Mouse (Mus musculus) lung, embryonic 15.5 days (tissue): ENCODE results near the gene Gm49486. TPM values are rescaled to one million over a fixed set of nuclear protein-coding genes. Genes with fewer than 3 reads are reported as not detected.

Source experiments
- ATAC-seq: fragments of 200-750 bp; cut with Nextera tagmentation; 2 replicates; pipeline ENCODE4 v1.8.0; 2017; ENCODE audit warnings: moderate number of reproducible peaks, borderline replicate concordance; ENCODE audit not compliant: low FRiP score, low TSS enrichment; ENCODE audit errors: extremely low read depth
- H3K27ac ChIP-seq: fragments of 300-500 bp; sonication (generic); 2 replicates; pipeline ENCODE4 v1.5.1; 2015; ENCODE audit warnings: moderate library complexity, mild to moderate bottlenecking, inconsistent platforms
- H3K27me3 ChIP-seq: fragments of 300-500 bp; sonication (generic); 2 replicates; pipeline ENCODE4 v1.6.1; 2015; ENCODE audit warnings: inconsistent platforms
- H3K36me3 ChIP-seq: fragments of 300-500 bp; sonication (generic); 2 replicates; pipeline ENCODE4 v1.6.1; 2015; ENCODE audit warnings: inconsistent platforms
- H3K4me1 ChIP-seq: fragments of 300-500 bp; sonication (generic); 2 replicates; pipeline ENCODE4 v1.6.1; 2015; ENCODE audit warnings: inconsistent platforms
- H3K4me2 ChIP-seq: fragments of 300-500 bp; sonication (generic); 2 replicates; pipeline ENCODE4 v1.6.1; 2015; ENCODE audit warnings: inconsistent platforms, mild to moderate bottlenecking, moderate library complexity
- H3K4me3 ChIP-seq: fragments of 300-500 bp; sonication (generic); 2 replicates; pipeline ENCODE4 v1.5.1; 2015; ENCODE audit warnings: mild to moderate bottlenecking, inconsistent platforms
- H3K9ac ChIP-seq: fragments of 300-500 bp; sonication (generic); 2 replicates; pipeline ENCODE4 v1.6.1; 2015; ENCODE audit warnings: inconsistent platforms
- H3K9me3 ChIP-seq: fragments of 300-500 bp; sonication (generic); 2 replicates; pipeline ENCODE4 v1.6.1; 2016; ENCODE audit warnings: inconsistent platforms
- WGBS: fragments of 180-500 bp; shearing (Covaris S2); methylation state at CpG from one replicate; pipeline ENCODE4 v1.1.7; 2015; 5-methylcytosine and 5-hydroxymethylcytosine counted together
- polyA plus RNA-seq: library from polyadenylated mRNA; unstranded; fragments of >200 nt; fragmentation: Nextera tagmentation; extraction: Ambion mirVana; gene quantifications from 2 replicates; pipeline ENCODE4 v1.2.1, GENCODE M21; 2015

The Gm49486 gene
- polyA plus RNA-seq, 1 experiment from 2014 or later: 0.46 TPM

- 31% methylated on average over 6 of the region's 6 CpGs for WGBS
- no peak for ATAC-seq
Observed at GRCm38 (mm10) chr15:79280209-79280608, 51.0 kb downstream of the Gm49486 start.

GRCm38 (mm10) chr15:79280850-79281249 is 51.7 kb downstream of the Gm49486 start:
- no peaks in the 10 kb centered on the region for H3K9me3 ChIP-seq
- H3K27ac ChIP-seq: peak overlapping the region; percentile 77
- H3K4me2 ChIP-seq: no peak overlapping the region
- no peaks in the 10 kb centered on the region for H3K27me3 ChIP-seq
- WGBS: 43% methylated on average over 5 of the region's 5 CpGs
- ATAC-seq: peak; percentile 12; the same call in 1 of the 2 replicates
- no peaks in the 10 kb centered on the region for H3K36me3 ChIP-seq
- H3K9ac ChIP-seq: no peak overlapping the region
- H3K4me1 ChIP-seq: peaks cover 16% of the 10 kb centered on the region; the same call in 1 of the 2 replicates
- H3K4me3 ChIP-seq: no peak overlapping the region

More at GRCm38 (mm10) chr15:79280209-79280608, 51.0 kb downstream of the Gm49486 start:
- Histone ChIP-seq H3K9ac (no peak overlapping the region), H3K27me3 (no peaks in the 10 kb centered on the region), H3K4me2 (no peak overlapping the region), H3K36me3 (no peaks in the 10 kb centered on the region), H3K4me3 (no peak overlapping the region), H3K27ac (no peak overlapping the region), H3K4me1 (peaks cover 12% of the 10 kb centered on the region; the same call in 1 of the 2 replicates), H3K9me3 (no peaks in the 10 kb centered on the region)

DNA sequence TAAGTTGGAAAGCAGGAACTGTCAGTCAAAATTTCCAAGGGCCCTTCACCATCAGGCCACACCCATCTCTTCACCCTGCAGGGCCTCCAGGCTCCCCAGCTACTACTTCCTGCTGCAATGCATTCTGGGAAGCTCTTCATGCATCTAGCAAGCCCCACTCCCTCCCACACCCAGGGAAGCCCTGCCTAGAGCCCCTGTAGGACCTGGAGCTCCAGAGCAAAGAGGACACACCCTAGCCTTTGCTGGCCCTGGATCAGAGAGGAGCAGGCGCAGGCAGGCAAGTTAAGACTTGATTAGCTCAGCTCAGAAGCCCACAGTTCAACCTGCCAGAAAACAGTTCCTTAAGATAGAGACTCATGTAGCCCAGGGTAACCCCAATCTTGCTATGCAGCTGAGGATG is 52.2 kb downstream of the Gm49486 start:
- H3K9me3 ChIP-seq: no peaks in the 10 kb centered on the region
- H3K4me1 ChIP-seq: peaks cover 16% of the 10 kb centered on the region; the same call in 1 of the 2 replicates
- WGBS: 50% methylated on average over 1 of the region's 1 CpGs
- no peaks in the 10 kb centered on the region for H3K27me3 ChIP-seq
- no peak overlapping the region for H3K9ac ChIP-seq
- peak; percentile 70 for ATAC-seq
- no peak overlapping the region for H3K4me3 ChIP-seq
- H3K36me3 ChIP-seq: no peaks in the 10 kb centered on the region
- H3K27ac ChIP-seq: peak overlapping the region; percentile 77
- H3K4me2 ChIP-seq: no peak overlapping the region

GRCm38 (mm10) chr15:79282434-79282833 is 53.2 kb downstream of the Gm49486 start:
- Histone ChIP-seq H3K27me3 (no peaks in the 10 kb centered on the region), H3K9ac (no peak overlapping the region), H3K9me3 (no peaks in the 10 kb centered on the region), H3K4me2 (no peak overlapping the region), H3K36me3 (no peaks in the 10 kb centered on the region), H3K27ac (peak overlapping the region; percentile 18; the same call in 1 of the 2 replicates), H3K4me3 (no peak overlapping the region), H3K4me1 (peaks cover 16% of the 10 kb centered on the region; the same call in 1 of the 2 replicates)
- WGBS: 54% methylated on average over 5 of the region's 5 CpGs
- ATAC-seq: no peak

GRCm38 (mm10) chr15:79283371-79283770 is 54.2 kb downstream of the Gm49486 start:
- Histone ChIP-seq H3K4me2 (no peak overlapping the region), H3K9me3 (no peaks in the 10 kb centered on the region), H3K4me1 (peaks cover 16% of the 10 kb centered on the region; the same call in 1 of the 2 replicates), H3K27ac (no peak overlapping the region), H3K27me3 (no peaks in the 10 kb centered on the region), H3K4me3 (no peak overlapping the region), H3K36me3 (no peaks in the 10 kb centered on the region), H3K9ac (no peak overlapping the region)
- 73% methylated on average over 4 of the region's 4 CpGs for WGBS
- ATAC-seq: no peak

GRCm38 (mm10) chr15:79285399-79285798 is 56.2 kb downstream of the Gm49486 start, which contains the start of gene Baiap2l2:
Gene Baiap2l2 (minus strand): TSS chr15:79285537.
- 52% methylated on average over 10 of the region's 10 CpGs for WGBS
- no peaks in the 10 kb centered on the region for H3K27me3 ChIP-seq
- no peaks in the 10 kb centered on the region for H3K9me3 ChIP-seq
- H3K4me2 ChIP-seq: no peak within 1 kb of the TSS
- H3K27ac ChIP-seq: no peak within 1 kb of the TSS
- peak; percentile 15; the same call in 1 of the 2 replicates for ATAC-seq
- no peak within 1 kb of the TSS for H3K4me3 ChIP-seq
- peaks cover 16% of the 10 kb centered on the region; the same call in 1 of the 2 replicates for H3K4me1 ChIP-seq
- no peaks in the 10 kb centered on the region for H3K36me3 ChIP-seq
- no peak within 1 kb of the TSS for H3K9ac ChIP-seq

DNA sequence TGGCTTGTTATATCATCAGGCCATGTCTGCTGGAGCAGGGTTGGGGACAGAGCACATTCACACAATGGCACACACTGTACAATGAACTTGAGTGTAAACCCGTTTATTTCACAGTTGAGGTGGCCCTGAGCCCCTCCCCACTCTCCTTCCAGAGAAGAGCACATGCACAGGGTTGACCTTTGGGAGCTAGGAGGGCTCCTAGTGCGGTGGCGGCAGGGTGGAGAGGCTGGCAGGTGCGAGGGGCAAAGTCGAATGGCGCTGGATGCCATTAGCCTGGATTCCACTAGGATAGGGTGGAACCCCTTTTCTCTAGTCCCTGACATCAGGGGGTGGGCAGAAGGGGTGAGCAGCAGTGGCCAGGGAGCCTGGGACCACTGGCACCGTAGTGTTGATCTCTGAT is 57.0 kb downstream of the Gm49486 start:
- ATAC-seq: no peak
- H3K27ac ChIP-seq: no peak overlapping the region

GRCm38 (mm10) chr15:79287091-79287490 is 57.9 kb downstream of the Gm49486 start:
- ATAC-seq: no peak
- 92% methylated on average over 7 of the region's 7 CpGs for WGBS
- no peaks in the 10 kb centered on the region for H3K27me3 ChIP-seq
- no peaks in the 10 kb centered on the region for H3K36me3 ChIP-seq
- H3K4me3 ChIP-seq: no peak overlapping the region
- no peak overlapping the region for H3K9ac ChIP-seq
- H3K27ac ChIP-seq: no peak overlapping the region
- peaks cover 8% of the 10 kb centered on the region; the same call in 1 of the 2 replicates for H3K4me1 ChIP-seq
- no peak overlapping the region for H3K4me2 ChIP-seq
- no peaks in the 10 kb centered on the region for H3K9me3 ChIP-seq

More for the DNA sequence above, 57.0 kb downstream of the Gm49486 start:
- Histone ChIP-seq H3K36me3 (no peaks in the 10 kb centered on the region), H3K4me3 (no peak overlapping the region), H3K4me2 (no peak overlapping the region), H3K9me3 (no peaks in the 10 kb centered on the region), H3K4me1 (peaks cover 16% of the 10 kb centered on the region; the same call in 1 of the 2 replicates), H3K9ac (no peak overlapping the region), H3K27me3 (no peaks in the 10 kb centered on the region)
- WGBS: 74% methylated on average over 7 of the region's 7 CpGs

DNA sequence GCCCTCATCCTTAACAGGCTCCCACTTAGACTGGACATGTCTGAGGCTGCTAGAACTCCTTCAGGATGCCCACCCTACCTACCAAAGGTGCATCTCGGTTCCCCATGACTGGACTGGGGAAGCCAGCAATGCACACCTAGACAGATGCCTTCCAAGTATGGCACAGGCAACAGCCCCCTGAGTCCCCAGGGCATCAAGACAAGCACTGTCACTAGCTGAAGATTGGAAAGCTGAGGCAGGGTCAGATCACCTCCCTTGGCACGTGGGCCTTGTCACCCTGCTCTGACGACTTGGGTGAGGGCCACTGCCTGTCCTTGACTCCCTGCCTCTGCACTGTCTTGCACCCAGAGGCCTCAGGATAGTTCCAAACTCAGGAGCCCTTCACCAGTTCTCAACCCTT is 59.2 kb downstream of the Gm49486 start:
- H3K9ac ChIP-seq: no peak overlapping the region
- H3K4me2 ChIP-seq: no peak overlapping the region
- no peaks in the 10 kb centered on the region for H3K9me3 ChIP-seq
- no peak overlapping the region for H3K27ac ChIP-seq
- WGBS: 75% methylated on average over 3 of the region's 3 CpGs
- ATAC-seq: no peak
- H3K27me3 ChIP-seq: no peaks in the 10 kb centered on the region
- H3K4me1 ChIP-seq: peaks cover 5% of the 10 kb centered on the region; the same call in 1 of the 2 replicates
- H3K4me3 ChIP-seq: no peak overlapping the region
- no peaks in the 10 kb centered on the region for H3K36me3 ChIP-seq

GRCm38 (mm10) chr15:79289441-79289840 is 60.2 kb downstream of the Gm49486 start:
- Histone ChIP-seq H3K4me3 (no peak overlapping the region), H3K4me1 (peaks cover 5% of the 10 kb centered on the region; the same call in 1 of the 2 replicates), H3K4me2 (no peak overlapping the region), H3K27ac (no peak overlapping the region), H3K27me3 (no peaks in the 10 kb centered on the region), H3K9ac (no peak overlapping the region), H3K36me3 (no peaks in the 10 kb centered on the region), H3K9me3 (no peaks in the 10 kb centered on the region)
- no peak for ATAC-seq
- 82% methylated on average over 12 of the region's 12 CpGs for WGBS

- Histone ChIP-seq H3K27me3 (no peaks in the 10 kb centered on the region), H3K9ac (no peak overlapping the region), H3K9me3 (no peaks in the 10 kb centered on the region), H3K36me3 (no peaks in the 10 kb centered on the region), H3K4me2 (no peak overlapping the region), H3K4me3 (no peak overlapping the region), H3K4me1 (peaks cover 3% of the 10 kb centered on the region; the same call in 1 of the 2 replicates), H3K27ac (no peak overlapping the region)
- WGBS: 83% methylated on average over 3 of the region's 3 CpGs
- ATAC-seq: no peak
Observed at GRCm38 (mm10) chr15:79290340-79290739, 61.1 kb downstream of the Gm49486 start.

GRCm38 (mm10) chr15:79292779-79293178 is 63.6 kb downstream of the Gm49486 start:
- Histone ChIP-seq H3K9me3 (no peaks in the 10 kb centered on the region), H3K27ac (no peak overlapping the region), H3K4me2 (no peak overlapping the region), H3K9ac (no peak overlapping the region), H3K4me1 (no peaks in the 10 kb centered on the region), H3K27me3 (no peaks in the 10 kb centered on the region), H3K36me3 (peaks cover 3% of the 10 kb centered on the region; the same call in 1 of the 2 replicates), H3K4me3 (no peak overlapping the region)
- ATAC-seq: no peak
- WGBS: 88% methylated on average over 9 of the region's 9 CpGs
